Comparison of ENCODE assay signal across 8 mouse cellular contexts in the genomic region with DNA sequence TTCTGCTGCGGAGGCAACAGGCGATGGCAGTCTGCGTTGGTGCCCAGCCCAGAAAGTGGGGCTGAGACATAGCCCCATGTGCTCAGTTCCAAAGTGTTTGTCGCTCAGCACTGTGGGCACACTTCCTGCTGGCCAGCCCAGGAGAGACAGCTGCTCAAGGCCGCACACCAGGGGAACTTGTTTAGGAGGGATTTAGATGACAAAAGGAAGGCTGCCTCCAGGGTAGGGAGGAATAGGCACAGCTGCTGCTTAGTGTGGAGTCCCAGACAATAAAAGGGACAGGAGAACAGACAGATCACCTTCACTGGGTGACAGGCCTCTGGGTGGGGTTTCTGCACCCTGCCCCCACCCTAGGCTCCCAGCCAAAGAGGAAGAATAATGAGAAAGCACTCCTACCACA.
DNase-seq lines count a peak whose midpoint lies in the region; ATAC-seq and TF ChIP-seq lines count a peak whose summit lies in the region.

No protein-coding gene starts in this region.

- H3K27ac ChIP-seq in kidney, adult 2 months (ENCODE audit: insufficient read depth, low read depth, low read length), result peak overlapping the region; percentile 25; the same call in 1 of the 2 replicates
- peak overlapping the region; percentile 71 for H3K27ac ChIP-seq in embryonic facial prominence, embryonic 15.5 days (replicated peaks)
- peak overlapping the region; percentile 35 for H3K27ac ChIP-seq in midbrain, embryonic 16.5 days (ENCODE audit: low read length)

- 79% methylated on average over 5 of the region's 5 CpGs for WGBS in kidney, adult 2 months
- WGBS in embryonic facial prominence, embryonic 15.5 days, result 53% methylated on average over 5 of the region's 5 CpGs
- 24% methylated on average over 5 of the region's 5 CpGs for WGBS in midbrain, embryonic 16.5 days

- no peak for DNase-seq in kidney, adult 2 months
- no peak for DNase-seq in kidney, postnatal 10 days
- DNase-seq in layer of hippocampus, adult 18-20 months (ENCODE audit: low spot score in 2 of 2), result peak; percentile 56 to 69
- no peak for DNase-seq in urinary bladder, postnatal 36 days (ENCODE audit: low spot score in 2 of 2)
- DNase-seq in cerebellum, adult 11-12 months, result no peak
- no peak for DNase-seq in embryo, embryonic 10.5 days (ENCODE audit: low spot score)

- H3K4me3 ChIP-seq in kidney, adult 2 months (ENCODE audit: insufficient read depth, low read depth, low read length), result no peak overlapping the region
- H3K4me3 ChIP-seq in embryonic facial prominence, embryonic 15.5 days (replicated peaks), result no peak overlapping the region
- no peak overlapping the region for H3K4me3 ChIP-seq in midbrain, embryonic 16.5 days (ENCODE audit: low read depth, low read length)

- H3K9me3 ChIP-seq in embryonic facial prominence, embryonic 15.5 days (replicated peaks), result no peaks in the 10 kb centered on the region
- no peaks in the 10 kb centered on the region for H3K9me3 ChIP-seq in midbrain, embryonic 16.5 days (replicated peaks; ENCODE audit: control insufficient read depth, low read length, poor library complexity, severe bottlenecking)

- no peak for TF ChIP-seq CTCF in kidney, adult 2 months (conservative IDR thresholded peaks at IDR 0.05; ENCODE audit: insufficient read depth, insufficient read length, low read depth, low read length)

- peak; percentile 72 for ATAC-seq in embryonic facial prominence, embryonic 15.5 days (ENCODE audit: insufficient number of reproducible peaks, low FRiP score, low TSS enrichment, low read depth)
- ATAC-seq in midbrain, embryonic 16.5 days, result peak; percentile 72

- H3K36me3 ChIP-seq in kidney, adult 2 months (ENCODE audit: control insufficient read depth, insufficient read depth, low read length), result no peaks in the 10 kb centered on the region
- no peaks in the 10 kb centered on the region for H3K36me3 ChIP-seq in embryonic facial prominence, embryonic 15.5 days
- no peaks in the 10 kb centered on the region for H3K36me3 ChIP-seq in midbrain, embryonic 16.5 days (ENCODE audit: control insufficient read depth, insufficient read depth, low read length)

- H3K4me2 ChIP-seq in embryonic facial prominence, embryonic 15.5 days (replicated peaks), result no peak overlapping the region
- H3K4me2 ChIP-seq in midbrain, embryonic 16.5 days (ENCODE audit: low read length), result no peak overlapping the region

- no peak overlapping the region for H3K9ac ChIP-seq in embryonic facial prominence, embryonic 15.5 days
- no peak overlapping the region for H3K9ac ChIP-seq in midbrain, embryonic 16.5 days (ENCODE audit: low read depth, low read length)

- peaks cover 5% of the 10 kb centered on the region; the same call in 1 of the 2 replicates for H3K4me1 ChIP-seq in kidney, adult 2 months (ENCODE audit: control insufficient read depth, insufficient read depth, low read length)
- H3K4me1 ChIP-seq in embryonic facial prominence, embryonic 15.5 days, result peaks cover 12% of the 10 kb centered on the region
- no peaks in the 10 kb centered on the region for H3K4me1 ChIP-seq in midbrain, embryonic 16.5 days (ENCODE audit: control insufficient read depth, insufficient read depth, low read length)

- no peak for TF ChIP-seq POLR2A in kidney, adult 2 months (IDR thresholded peaks at IDR 0.05; ENCODE audit: low read depth, low read length)

- no peaks in the 10 kb centered on the region for H3K27me3 ChIP-seq in kidney, adult 2 months (replicated peaks; ENCODE audit: control insufficient read depth, insufficient read depth, low read length)
- no peaks in the 10 kb centered on the region for H3K27me3 ChIP-seq in embryonic facial prominence, embryonic 15.5 days
- H3K27me3 ChIP-seq in midbrain, embryonic 16.5 days (ENCODE audit: control insufficient read depth, insufficient read depth, low read depth, low read length), result no peaks in the 10 kb centered on the region

Comparison
In these comparisons a context has a peak if more than half of its experiments do, and no peak if none do; other contexts are left out.
1. DNase-seq: peak in layer of hippocampus, adult 18-20 months (2 of 2); none in kidney, adult 2 months (single experiment), kidney, postnatal 10 days (single experiment), urinary bladder, postnatal 36 days (0 of 2), cerebellum, adult 11-12 months (single experiment) and embryo, embryonic 10.5 days (single experiment).
2. Peak in every context shown above with its lines, with median percentiles within 50 percentile points of each other: H3K27ac ChIP-seq.